Mouse (Mus musculus) left cerebral cortex, adult 8-10 months (tissue): Measurements from ENCODE around the gene Bicc1. TPM values are rescaled to one million over a fixed set of nuclear protein-coding genes. Genes with fewer than 3 reads are reported as not detected.

Experiments used
- DNase-seq, 2 experiments: peaks; one replicate each; pipeline ENCODE4 v3.0.0; 2022; ENCODE audit warnings: low spot score in 2 of 2
- total RNA-seq, 4 experiments: library from RNA; stranded (reverse); gene quantifications; 2 replicates each; pipeline ENCODE4 v1.2.4; 2022

Gene Bicc1
- total RNA-seq, 4 experiments from 2014 or later = 5.4 to 7.1 (median 6.0) TPM

DNA sequence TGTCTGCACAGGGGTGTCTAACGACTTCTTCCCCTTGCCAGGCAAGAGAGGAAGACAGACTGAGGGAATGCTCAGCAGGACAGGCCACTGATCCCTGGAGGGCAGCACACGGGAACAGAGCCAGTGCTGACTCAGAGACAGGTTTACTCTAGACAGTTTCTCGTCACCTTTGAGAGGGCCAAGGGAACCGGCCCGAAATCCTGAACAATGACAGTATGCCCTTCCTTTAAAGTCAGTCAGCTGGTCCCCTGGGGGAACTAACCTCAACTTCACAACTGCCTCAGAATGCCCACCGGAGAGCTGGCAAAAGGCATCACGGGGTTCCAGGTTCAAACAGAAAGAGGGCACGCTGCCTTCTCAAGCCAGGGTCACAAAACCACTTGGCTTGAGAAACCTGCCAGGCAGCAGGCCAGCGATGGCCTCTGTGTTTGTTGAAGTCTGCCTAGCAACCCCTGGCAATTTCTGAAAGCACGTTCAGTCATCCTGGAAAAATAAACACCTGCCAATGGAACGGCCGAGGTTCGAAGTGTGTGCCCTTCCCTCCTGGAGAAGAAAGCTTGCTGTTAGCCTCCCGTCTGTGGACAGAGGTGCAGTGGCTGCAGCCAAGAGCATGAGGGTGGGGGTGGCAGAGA lies 100.8 kb downstream of the Bicc1 start:
- no peak for DNase-seq

DNA sequence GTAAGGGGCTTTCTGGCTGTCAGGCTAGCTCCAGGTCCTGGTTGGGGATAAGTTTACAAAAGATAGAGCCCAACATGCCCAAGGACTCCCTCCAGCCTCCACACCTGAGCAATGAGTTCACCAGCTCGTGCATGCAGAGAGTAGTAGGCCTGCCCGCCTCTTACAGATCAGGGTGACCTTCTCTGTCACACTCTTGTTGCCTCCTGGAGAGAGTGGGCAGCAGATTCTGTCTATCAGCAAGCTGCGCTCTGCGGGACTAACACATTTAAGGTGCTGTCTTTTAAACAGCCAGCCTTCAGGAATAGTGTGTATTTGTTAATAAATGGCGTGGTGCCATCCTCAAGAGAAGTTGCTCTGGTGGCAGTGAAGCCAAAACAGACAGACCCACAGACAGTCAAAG lies 101.4 kb downstream of the Bicc1 start:
- no peak for DNase-seq

DNA sequence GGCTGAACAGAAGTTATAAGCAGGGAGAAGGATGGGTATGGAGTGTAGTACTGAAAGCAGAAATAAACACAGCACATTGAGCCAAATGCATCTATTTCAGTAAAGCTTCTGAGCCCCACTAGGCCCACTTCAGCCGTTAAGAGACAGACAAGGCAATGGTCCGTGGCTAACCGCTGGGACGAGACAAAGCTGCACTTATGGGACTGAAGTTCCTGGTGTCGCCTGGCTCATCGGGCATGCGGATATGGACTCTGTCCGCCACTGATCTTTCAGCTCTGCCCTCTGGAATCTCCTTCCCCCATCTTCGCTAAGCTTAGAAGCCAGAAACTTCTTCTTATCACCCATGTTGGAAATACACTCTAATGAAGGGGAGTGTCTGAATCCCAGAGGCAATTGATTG lies 106.8 kb downstream of the Bicc1 start:
- no peak for DNase-seq

DNA sequence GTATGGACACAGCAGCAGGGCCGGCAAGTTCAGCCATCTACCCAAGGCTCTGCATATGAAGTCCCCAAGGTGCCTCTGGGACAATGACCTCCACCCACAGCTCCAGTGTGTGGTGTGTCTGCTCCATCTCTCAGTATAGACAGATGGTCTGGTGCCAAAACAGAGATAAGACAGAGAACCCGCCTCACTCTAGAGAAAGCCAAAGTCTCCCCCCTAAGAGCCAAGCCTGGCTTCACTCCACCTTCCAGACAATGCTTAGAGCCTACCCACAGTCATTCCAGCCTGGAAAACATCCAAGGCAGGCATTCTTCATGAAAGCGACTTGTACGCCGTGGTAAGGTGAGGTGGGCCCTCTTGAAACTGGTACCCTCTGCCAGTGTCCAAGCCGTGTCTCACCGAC lies 107.3 kb downstream of the Bicc1 start:
- no peak for DNase-seq

DNA sequence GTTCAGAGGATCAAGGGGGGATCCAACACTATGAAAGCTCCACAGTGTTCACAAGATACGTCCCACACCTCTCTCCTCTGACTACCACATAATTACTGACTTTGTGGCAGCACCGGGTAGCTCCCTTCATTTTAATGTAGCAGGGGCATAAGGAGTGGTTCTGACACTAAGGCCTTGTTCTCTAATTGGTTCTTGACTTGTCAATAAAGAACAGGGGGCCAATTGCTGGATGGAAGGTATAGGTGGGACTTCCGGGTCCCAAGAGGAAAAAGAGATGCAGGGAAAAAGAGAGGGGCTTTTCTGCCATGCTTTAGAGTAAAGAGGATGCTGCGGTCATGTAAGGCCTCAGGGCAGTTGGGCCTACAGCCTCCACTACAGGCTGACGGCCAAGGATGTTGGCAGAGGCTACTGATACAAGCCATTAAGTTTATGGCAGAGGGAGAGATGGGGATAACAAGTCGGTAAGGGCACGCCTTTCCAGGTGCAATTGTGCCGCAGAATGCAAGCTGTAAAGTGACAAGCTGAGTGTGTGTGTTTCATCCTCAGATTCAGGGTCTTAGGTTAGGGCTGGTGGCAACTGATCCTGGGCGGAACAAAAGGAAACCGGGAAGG lies 108.7 kb downstream of the Bicc1 start:
- DNase-seq = no peak

DNA sequence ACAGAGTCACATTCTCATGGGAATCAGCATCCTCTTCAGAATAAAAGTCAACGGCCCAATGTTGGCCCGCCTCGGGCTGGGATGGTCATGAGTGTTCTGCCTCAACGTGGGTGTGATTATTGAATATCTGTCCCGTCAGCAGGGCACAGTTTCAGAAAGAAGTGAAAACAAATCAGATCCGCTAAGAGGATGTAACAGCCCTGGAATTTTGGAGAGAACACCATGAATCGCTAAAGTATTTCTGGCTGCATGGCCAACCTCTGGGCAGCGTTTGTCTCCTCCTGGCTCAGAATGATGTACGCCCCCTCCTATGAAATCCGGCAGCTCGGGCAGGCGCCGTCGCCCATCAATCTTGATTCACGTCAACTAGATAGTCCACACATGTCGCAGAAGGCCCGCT lies 110.2 kb downstream of the Bicc1 start:
- no peak for DNase-seq

DNA sequence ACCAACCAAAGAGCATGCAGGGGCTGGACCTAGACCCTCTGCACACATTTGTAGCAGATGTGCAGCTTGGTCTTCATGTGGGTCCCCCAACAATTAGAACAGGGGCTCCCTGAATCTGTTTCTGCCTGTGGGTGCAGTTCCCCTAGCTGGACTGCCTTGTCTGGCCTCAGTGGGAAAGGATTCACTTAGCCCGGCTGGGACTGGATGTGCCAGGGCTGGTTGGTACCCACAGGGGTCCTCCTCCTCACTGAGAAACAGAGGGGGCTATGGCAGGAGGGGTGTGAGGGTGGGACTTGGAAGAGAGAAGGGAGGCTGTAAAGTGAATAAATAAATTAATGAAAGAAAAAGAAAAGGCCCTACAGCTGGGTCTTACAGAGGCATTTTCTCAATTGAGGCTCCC lies 115.1 kb downstream of the Bicc1 start:
- no peak for DNase-seq

DNA sequence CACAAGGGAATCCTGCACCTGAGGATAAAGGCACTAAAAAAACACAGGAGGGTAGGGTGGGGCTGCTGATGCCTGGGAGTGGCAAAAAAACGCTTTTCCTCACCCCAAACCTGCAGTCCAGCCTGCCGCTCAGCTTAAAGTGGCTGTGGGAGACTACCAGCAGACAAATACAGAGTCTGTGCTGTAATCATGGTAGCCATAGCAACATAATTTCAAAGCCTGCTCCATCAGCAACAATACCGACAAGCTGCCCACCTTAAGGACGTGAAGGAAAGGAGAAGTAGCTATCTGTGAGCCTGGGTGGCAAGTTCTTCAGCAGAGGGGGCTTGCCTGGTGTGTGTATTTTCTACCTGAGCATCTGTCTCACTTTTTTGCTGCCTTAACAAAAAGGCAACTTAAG lies 117.6 kb downstream of the Bicc1 start:
- DNase-seq = no peak

DNA sequence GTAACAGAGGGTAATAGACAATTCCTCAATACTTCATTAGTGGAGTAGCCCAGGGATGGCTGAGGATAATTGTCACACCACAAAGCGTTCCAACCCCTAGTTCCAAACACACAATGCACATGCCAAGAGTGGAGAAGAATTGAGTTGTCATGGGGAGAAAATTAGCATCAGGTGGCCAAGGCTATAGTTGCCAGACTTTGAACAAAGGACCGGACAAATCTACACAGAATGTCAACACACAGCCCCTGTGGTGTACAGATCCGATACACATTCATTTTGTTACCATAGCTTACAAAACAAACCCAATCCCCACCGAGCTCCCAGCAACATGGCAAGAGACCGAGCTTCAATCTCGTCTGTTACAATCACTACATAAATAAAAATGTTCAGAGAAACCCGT lies 123.0 kb downstream of the Bicc1 start:
- no peak for DNase-seq

DNA sequence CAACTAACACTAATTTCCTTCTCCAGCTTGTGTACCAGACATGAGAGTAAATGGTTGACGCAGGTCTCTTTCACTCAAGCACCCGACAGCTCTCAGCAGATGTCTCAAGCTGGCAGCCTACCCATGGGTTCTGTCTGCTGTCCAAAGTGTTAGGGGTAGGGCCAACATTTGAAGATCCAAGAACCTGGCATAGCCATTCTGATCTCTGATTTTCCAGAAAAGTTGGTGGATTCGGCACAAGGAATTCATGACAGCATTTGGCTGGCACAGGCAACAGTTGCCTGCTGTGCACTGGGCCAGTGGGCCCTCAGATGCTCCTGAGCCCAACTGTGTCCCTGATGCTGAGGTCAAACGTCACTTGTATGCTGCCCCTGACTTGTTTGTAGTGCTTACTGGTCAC lies 130.5 kb downstream of the Bicc1 start:
- DNase-seq = no peak

DNA sequence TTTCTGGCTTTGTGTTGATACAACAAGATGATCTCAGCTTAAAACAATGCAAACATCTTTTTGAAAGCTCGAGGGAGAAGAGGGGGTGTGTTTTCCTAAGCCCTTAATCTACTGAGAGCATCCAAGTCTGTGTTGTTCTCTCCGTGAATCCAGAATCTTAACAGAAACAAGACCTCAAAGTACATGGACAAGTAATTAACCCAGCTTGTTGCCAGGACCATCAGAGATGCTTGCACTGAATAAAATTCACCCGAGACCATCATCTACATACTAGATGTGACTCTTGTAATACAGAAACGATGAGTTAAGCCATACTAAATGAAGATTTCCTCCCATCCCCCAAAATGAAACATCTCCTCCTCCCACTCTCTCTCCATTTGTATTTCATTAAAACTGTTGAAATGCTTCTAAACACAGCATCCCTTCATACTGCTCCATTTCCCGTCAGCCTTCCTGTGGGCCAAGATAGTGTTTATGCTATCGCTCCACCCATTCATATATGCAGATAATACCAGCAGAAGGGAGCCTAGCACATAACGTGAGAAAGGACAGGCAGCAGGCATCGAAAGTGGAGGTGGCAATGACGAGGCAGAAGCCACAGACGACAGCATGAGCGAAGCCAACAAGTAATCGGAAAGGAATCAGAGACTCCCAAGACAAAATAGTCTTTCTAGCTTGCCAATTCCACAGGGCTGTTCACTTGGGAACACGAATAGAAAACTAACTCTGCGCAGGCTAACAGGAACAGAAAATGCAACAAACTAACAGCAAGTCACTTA lies 131.2 kb downstream of the Bicc1 start:
- DNase-seq = no peak

DNA sequence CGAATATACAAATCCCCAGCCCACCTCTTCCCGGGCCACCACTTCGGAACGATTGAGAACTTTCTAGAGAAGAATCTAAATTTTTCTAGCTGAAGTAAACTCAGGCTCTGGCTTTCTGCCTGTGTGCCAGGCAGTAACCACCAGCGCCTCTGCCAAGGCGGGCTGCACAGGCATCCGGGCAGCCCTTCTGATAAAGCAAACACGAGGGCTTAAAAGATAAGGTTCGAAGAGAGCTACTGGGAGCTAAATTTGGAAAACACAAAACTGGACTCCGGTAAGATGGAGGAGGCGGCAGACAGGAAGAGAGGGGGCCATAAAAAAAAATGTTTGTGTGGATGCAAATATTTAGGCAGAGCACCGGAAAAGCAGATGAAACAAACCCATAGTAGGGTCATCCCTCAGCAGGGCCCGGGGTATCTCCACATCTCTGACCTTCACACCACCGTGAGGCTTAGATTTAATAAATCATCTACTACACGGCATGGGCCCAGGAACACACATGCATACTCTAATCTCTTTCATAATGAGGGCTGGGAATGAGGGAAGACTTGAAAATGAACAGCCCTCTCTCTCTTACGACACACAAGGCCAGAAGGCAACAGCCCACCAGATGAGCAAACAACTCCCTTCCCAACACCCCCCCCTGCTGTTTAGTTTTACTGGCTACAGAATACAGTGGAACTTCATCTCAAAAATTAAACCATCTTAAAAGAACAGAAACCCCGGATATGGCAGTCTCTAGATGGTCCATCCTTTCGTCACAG lies 134.2 kb downstream of the Bicc1 start:
- no peak for DNase-seq

DNA sequence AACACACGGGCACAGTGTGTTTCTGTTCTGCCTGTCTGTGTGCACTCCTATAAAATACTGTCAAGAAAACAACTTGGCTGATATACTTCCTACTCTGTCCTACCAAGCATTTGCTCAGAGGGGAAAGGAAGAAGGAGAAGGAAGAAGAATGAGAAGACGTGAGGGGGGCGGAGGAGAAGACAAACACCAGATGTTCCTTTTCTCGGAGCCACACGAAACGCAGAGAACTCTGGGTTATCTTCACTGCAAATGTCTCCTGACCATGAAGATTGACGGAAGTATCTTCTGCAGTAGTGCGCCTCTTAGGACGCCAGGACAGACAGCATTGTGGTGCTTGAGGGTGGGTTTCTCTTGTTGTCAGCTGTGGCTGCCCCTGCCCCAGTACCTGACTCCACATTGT lies 134.8 kb downstream of the Bicc1 start:
- DNase-seq = no peak

DNA sequence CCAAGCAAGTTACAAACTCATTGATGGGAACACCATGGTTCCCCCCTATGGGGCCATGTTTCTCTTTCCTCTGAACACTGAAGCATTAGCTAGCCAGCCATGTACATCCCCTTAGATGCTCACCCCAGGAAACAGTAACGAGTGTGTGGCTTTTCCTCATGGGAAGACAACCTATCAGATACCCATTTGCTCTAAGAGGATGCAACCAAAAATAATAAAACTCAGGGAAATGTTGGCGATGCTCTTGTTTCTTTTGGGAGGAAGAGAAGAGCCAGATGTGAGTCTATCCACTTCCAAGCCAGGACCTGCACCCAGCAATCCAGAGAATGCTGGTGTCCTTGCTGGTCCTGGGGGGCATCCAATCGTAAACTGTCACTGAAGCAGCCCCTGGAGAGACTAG lies 136.0 kb downstream of the Bicc1 start:
- DNase-seq = no peak

DNA sequence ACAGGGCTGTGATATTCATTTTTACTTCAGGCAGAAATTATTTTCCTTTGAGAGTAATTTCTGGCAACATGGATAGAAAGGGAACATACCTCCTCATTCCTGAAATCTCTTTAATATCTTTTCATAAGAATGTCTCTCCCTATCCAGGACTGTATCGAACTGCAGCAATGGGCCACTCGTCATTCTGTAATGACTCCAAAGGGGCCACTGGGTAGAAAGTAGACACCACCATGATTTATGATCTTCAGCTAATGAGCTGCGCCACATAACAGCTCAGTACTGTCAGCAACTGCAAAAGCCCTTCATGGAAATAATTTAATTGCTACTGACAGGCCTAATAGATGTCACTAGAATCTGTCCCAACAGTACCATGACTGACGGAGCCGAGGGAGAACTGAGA lies 139.0 kb downstream of the Bicc1 start:
- no peak for DNase-seq

DNA sequence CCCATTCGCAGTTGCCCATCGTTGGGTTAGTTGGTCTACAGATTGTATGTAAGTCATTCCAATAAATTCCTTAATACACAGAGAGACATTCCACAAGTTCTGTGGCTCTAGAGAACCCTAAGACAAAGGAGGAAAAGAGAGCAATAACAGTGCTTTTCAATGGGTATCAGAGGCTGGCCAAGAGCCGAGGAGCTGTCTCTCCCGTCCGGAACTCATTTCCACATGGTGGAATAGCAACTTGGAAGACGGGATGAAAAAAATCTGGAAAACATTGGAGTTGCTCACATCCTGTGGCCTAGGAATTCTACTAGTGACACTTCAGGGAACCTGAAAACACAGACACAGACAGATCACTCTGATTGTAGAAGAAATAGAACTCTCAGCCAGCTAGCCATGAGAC lies 139.7 kb downstream of the Bicc1 start:
- DNase-seq = no peak

DNA sequence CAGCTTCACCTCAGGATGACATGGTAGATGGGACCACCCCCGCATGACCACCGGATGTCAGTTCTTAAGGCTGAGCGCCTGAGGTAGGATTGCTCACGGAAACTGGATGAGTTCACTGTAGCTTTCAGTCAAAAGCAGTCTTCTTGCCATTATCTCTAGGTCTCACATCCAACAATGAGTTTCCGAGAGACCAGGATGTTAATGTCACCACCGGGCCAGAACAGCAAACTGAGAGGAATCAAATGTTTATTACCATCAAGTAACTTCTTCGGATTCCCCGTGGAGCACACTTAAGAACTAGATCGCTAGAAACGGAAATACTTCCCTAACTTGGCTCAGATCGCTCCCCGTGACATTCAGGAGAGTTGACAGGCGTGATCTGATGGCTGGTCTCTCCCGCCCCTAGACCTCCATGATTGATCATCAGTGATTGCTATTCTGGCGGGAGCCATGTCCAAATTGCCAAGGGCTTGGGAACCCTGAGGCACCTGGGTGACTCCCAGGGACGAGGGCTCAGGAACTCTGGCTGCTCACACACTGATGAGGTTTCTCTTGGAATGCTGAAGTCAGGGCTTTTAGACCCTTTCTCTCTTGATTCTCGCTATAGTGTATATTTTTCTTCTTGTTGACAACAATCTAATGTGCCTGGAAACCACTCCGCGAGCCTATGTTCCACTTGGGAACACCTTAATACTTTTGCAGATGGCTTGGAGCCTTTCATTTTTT lies 149.6 kb downstream of the Bicc1 start:
- no peak for DNase-seq

DNA sequence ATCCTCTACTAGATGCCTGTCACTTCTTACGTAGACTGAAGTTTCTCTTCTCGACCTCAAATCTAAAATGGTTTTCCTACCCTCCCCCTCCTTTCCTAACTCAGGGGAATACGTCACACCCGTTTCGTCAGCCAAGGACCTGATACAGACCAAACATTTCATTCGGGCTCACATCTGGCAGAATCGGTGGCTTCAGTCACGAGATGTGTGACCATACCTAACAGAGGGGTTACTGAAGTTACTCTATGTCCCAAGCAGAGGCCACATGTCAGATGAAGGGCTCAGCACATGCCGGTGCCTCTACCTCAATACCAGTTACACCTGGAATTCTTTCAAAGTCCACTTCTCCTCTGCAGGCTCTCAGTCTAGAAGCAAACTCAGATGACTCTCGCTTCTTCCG lies 150.8 kb downstream of the Bicc1 start:
- DNase-seq = no peak

DNA sequence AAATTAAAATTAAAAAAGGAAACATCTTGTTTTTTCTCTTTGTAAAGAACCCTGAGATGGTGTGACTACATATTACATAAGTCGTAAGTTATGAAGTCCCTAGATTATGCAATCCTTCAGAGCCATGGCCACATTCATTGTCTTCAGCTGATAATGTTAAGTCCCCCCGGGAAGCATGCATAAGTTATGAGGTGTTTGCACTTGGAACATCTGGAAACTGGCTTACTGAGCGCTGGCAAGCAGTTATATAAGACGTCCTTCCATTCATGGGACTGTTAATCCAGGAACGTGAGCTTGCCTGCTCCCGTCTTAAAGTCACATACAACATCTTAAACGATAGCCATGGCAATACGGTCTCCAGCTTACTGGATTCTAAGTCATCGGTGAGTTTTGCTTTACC lies 151.5 kb downstream of the Bicc1 start:
- DNase-seq = no peak

DNA sequence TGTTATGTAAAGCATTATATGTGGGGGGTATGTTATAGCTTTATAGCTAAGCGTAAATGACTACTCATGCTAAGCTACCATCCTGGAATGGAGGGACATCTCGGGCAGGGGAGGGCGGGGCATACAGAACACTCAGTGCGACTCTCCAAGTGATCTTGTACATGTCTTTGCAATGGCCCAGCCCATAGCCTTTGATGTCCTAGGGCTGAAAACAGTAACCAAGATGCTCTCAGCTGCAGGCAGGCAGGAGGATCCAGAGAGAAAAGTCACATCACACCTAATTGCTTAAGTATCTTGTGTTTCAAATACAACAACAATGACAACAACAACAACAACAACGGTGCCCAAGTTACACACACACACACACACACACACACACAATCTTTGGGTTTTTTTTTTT lies 152.0 kb downstream of the Bicc1 start:
- no peak for DNase-seq

DNA sequence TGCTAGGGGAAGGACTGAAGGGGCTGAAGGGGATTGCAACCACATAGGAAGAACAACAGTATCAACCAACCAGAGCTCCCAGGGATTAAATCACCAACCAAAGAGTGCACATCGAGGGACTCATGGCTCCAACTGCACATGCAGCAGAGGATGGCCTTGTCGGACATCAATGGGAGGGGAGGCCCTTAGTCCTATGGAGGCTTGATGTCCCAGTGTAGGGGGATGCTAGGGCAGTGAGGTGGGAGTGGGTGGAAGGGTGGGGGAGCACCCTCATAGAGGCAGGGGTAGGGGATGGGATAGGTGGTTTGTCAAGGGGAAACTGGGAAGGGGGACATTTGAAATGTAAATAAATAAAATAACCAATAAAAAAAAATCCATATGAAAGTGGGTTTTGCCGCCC lies 152.5 kb downstream of the Bicc1 start:
- DNase-seq = no peak

DNA sequence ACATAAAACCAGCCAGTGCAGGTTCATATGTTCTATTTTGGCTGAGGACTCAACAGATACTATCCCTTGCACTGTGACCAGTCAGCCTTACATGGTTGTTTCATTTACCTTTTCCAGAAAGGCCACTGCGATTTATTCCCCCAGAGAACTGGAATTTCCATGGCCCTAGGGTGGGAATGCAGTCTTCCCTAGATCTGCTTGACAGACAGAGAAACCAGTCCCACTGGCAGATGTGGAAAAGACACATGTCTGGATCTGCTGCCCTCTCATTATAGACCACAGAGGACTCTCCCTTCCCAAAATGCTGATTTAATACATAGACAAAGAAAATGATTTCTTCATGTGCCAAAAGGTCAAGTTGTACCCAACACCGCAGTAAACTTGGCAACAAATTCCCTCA lies 156.6 kb downstream of the Bicc1 start:
- DNase-seq = no peak
